Mouse (Mus musculus) heart, adult 2 months (tissue): ENCODE results near the gene Klk1b16. TPM values are rescaled to one million over a fixed set of nuclear protein-coding genes. Genes with fewer than 3 reads are reported as not detected.

Source experiments
- polyA plus RNA-seq: library from polyadenylated mRNA; depleted of rRNA; stranded (reverse); fragments of >200 nt; gene quantifications from 2 replicates; pipeline ENCODE4 v1.2.3, GENCODE M21; 2012; rRNA removed
- total RNA-seq, 2 experiments: library from RNA; stranded (reverse); gene quantifications; 2 replicates each; pipeline ENCODE4 v1.2.3; 2021

Klk1b16 gene
- total and polyA plus RNA-seq, 3 experiments: not detected

Other genes with a start within 250 kb of the Klk1b16 start
- gene Klk15, start 203.0 kb upstream of the Klk1b16 start, total RNA-seq: not detected
- not detected in 2 replicates for gene Klk15, start 203.0 kb upstream of the Klk1b16 start, polyA plus RNA-seq
- not detected for gene Klk1b8, start 186.1 kb upstream of the Klk1b16 start, total RNA-seq
- gene Klk1b8, start 186.1 kb upstream of the Klk1b16 start, polyA plus RNA-seq: not detected in 2 replicates
- not detected for gene Klk1b1, start 170.0 kb upstream of the Klk1b16 start, total RNA-seq
- not detected in 2 replicates for gene Klk1b1, start 170.0 kb upstream of the Klk1b16 start, polyA plus RNA-seq
- not detected for gene Klk1b9, start 160.7 kb upstream of the Klk1b16 start, total RNA-seq
- gene Klk1b9, start 160.7 kb upstream of the Klk1b16 start, polyA plus RNA-seq: not detected in 2 replicates
- not detected for gene Klk1b11, start 140.9 kb upstream of the Klk1b16 start, total RNA-seq
- not detected in 2 replicates for gene Klk1b11, start 140.9 kb upstream of the Klk1b16 start, polyA plus RNA-seq
- gene Klk1b26, start 124.6 kb upstream of the Klk1b16 start, total RNA-seq: 1 to 10 TPM; 1.5 to 2.6 TPM
- 0.15 and 0.90 TPM in 2 replicates for gene Klk1b26, start 124.6 kb upstream of the Klk1b16 start, polyA plus RNA-seq
- gene Klk1b27, start 84.5 kb upstream of the Klk1b16 start, total RNA-seq: not detected
- gene Klk1b27, start 84.5 kb upstream of the Klk1b16 start, polyA plus RNA-seq: not detected in 2 replicates
- not detected for gene Klk1b21, start 34.4 kb upstream of the Klk1b16 start, total RNA-seq
- not detected in 2 replicates for gene Klk1b21, start 34.4 kb upstream of the Klk1b16 start, polyA plus RNA-seq
- gene Klk1b22, start 24.1 kb upstream of the Klk1b16 start, total RNA-seq: not detected
- gene Klk1b22, start 24.1 kb upstream of the Klk1b16 start, polyA plus RNA-seq: 4.0 TPM in 1 of 2 replicates, not detected in the other
- not detected for gene Klk1b24, start 51.5 kb downstream of the Klk1b16 start, total RNA-seq
- not detected in 2 replicates for gene Klk1b24, start 51.5 kb downstream of the Klk1b16 start, polyA plus RNA-seq
- not detected for gene Klk1b3, start 61.4 kb downstream of the Klk1b16 start, total RNA-seq
- not detected in 2 replicates for gene Klk1b3, start 61.4 kb downstream of the Klk1b16 start, polyA plus RNA-seq
- gene Klk1b4, start 70.7 kb downstream of the Klk1b16 start, total RNA-seq: not detected
- gene Klk1b4, start 70.7 kb downstream of the Klk1b16 start, polyA plus RNA-seq: 0.14 TPM in 1 of 2 replicates, not detected in the other
- gene Klk1b5, start 79.2 kb downstream of the Klk1b16 start, total RNA-seq: not detected
- gene Klk1b5, start 79.2 kb downstream of the Klk1b16 start, polyA plus RNA-seq: not detected in 2 replicates
- gene Klk1, start 88.6 kb downstream of the Klk1b16 start, total RNA-seq: not detected
- gene Klk1, start 88.6 kb downstream of the Klk1b16 start, polyA plus RNA-seq: 0.38 and 0.62 TPM in 2 replicates
- not detected for gene Gm36864, start 99.4 kb downstream of the Klk1b16 start, total RNA-seq
- gene Gm36864, start 99.4 kb downstream of the Klk1b16 start, polyA plus RNA-seq: not detected in 2 replicates
- under 1 TPM; 0.68 to 0.70 TPM for gene 1700028J19Rik, start 109.9 kb downstream of the Klk1b16 start, total RNA-seq
- gene 1700028J19Rik, start 109.9 kb downstream of the Klk1b16 start, polyA plus RNA-seq: 1.3 and 2.1 TPM in 2 replicates
- gene 2410002F23Rik, start 110.0 kb downstream of the Klk1b16 start, total RNA-seq: 10 to 100 TPM; 12.0 to 12.3 TPM
- gene 2410002F23Rik, start 110.0 kb downstream of the Klk1b16 start, polyA plus RNA-seq: 29.5 and 37.6 TPM in 2 replicates
- gene Acp4, start 120.6 kb downstream of the Klk1b16 start, total RNA-seq: not detected
- not detected in 2 replicates for gene Acp4, start 120.6 kb downstream of the Klk1b16 start, polyA plus RNA-seq
- gene Gm15517, start 124.7 kb downstream of the Klk1b16 start, total RNA-seq: not detected
- not detected in 2 replicates for gene Gm15517, start 124.7 kb downstream of the Klk1b16 start, polyA plus RNA-seq
- gene Clec11a, start 170.1 kb downstream of the Klk1b16 start, total RNA-seq: 1 to 10 TPM in 1 of 2 experiments, under 1 TPM in 1; 0.60 to 1.1 TPM
- 1.8 and 2.0 TPM in 2 replicates for gene Clec11a, start 170.1 kb downstream of the Klk1b16 start, polyA plus RNA-seq
- gene Shank1, start 173.5 kb downstream of the Klk1b16 start, total RNA-seq: 1 to 10 TPM; 1.2 to 2.3 TPM
- 0.94 and 1.1 TPM in 2 replicates for gene Shank1, start 173.5 kb downstream of the Klk1b16 start, polyA plus RNA-seq
- 1 to 10 TPM; 1.4 to 2.5 TPM for gene Syt3, start 247.3 kb downstream of the Klk1b16 start, total RNA-seq
- gene Syt3, start 247.3 kb downstream of the Klk1b16 start, polyA plus RNA-seq: 3.1 and 3.2 TPM in 2 replicates
- under 1 TPM; 0.21 to 0.25 TPM for gene 1700008O03Rik, start 249.1 kb downstream of the Klk1b16 start, total RNA-seq
- 0.12 and 0.47 TPM in 2 replicates for gene 1700008O03Rik, start 249.1 kb downstream of the Klk1b16 start, polyA plus RNA-seq